Mouse (Mus musculus): ENCODE data around the gene Nanog. TPM values are rescaled to one million over a fixed set of nuclear protein-coding genes. Genes with fewer than 3 reads are reported as not detected.

Gene Nanog
- not detected for polyA plus RNA-seq (2012; fragmentation: generic; extraction: Trizol)

GRCm38 (mm10) chr6:122707036-122707800, at the start of gene Nanog:
TSS of gene Nanog (plus strand) at chr6:122707489.

Other genes with a start within 250 kb of the Nanog start
- not detected for gene Rimklb, start 208.7 kb upstream of the Nanog start, polyA plus RNA-seq (2012; fragmentation: generic; extraction: Trizol)
- gene Mfap5, start 201.6 kb upstream of the Nanog start, polyA plus RNA-seq (2012; fragmentation: generic; extraction: Trizol) = 1 to 10 TPM; 1.1 to 5.4 TPM
- gene Aicda, start 153.7 kb upstream of the Nanog start, polyA plus RNA-seq (2012; fragmentation: generic; extraction: Trizol) = not detected
- 1 to 10 TPM in 1 of 2 experiments, under 1 TPM in 1; 0.20 to 3.9 TPM for gene Apobec1, start 105.0 kb upstream of the Nanog start, polyA plus RNA-seq (2012; fragmentation: generic; extraction: Trizol)
- not detected for gene Gdf3, start 97.4 kb upstream of the Nanog start, polyA plus RNA-seq (2012; fragmentation: generic; extraction: Trizol)
- not detected for gene Dppa3, start 81.1 kb upstream of the Nanog start, polyA plus RNA-seq (2012; fragmentation: generic; extraction: Trizol)
- under 1 TPM; 0.01 TPM for gene Slc2a3, start 94.2 kb downstream of the Nanog start, polyA plus RNA-seq (2012; fragmentation: generic; extraction: Trizol)
- gene Foxj2, start 112.4 kb downstream of the Nanog start, polyA plus RNA-seq (2012; fragmentation: generic; extraction: Trizol) = 10 to 100 TPM in 1 of 2 experiments, 1 to 10 TPM in 1; 1.8 to 11.1 TPM
- gene C3ar1, start 148.7 kb downstream of the Nanog start, polyA plus RNA-seq (2012; fragmentation: generic; extraction: Trizol) = under 1 TPM; 0.04 to 0.13 TPM
- 1 to 10 TPM; 2.1 to 9.4 TPM for gene Necap1, start 167.0 kb downstream of the Nanog start, polyA plus RNA-seq (2012; fragmentation: generic; extraction: Trizol)
- under 1 TPM in 1 of 2 experiments, not detected in 1; 0.04 TPM for gene Clec4a1, start 214.4 kb downstream of the Nanog start, polyA plus RNA-seq (2012; fragmentation: generic; extraction: Trizol)
- not detected for gene Clec4a3, start 245.0 kb downstream of the Nanog start, polyA plus RNA-seq (2012; fragmentation: generic; extraction: Trizol)

All from C3H10T1/2 (cell line).